Mouse (Mus musculus): ENCODE data around the gene Ccdc30. TPM values are rescaled to one million over a fixed set of nuclear protein-coding genes. Genes with fewer than 3 reads are reported as not detected.

The Ccdc30 gene
- polyA plus RNA-seq (2015; fragmentation: Nextera tagmentation; extraction: Ambion mirVana): 7.5 TPM in 2 replicates

DNA sequence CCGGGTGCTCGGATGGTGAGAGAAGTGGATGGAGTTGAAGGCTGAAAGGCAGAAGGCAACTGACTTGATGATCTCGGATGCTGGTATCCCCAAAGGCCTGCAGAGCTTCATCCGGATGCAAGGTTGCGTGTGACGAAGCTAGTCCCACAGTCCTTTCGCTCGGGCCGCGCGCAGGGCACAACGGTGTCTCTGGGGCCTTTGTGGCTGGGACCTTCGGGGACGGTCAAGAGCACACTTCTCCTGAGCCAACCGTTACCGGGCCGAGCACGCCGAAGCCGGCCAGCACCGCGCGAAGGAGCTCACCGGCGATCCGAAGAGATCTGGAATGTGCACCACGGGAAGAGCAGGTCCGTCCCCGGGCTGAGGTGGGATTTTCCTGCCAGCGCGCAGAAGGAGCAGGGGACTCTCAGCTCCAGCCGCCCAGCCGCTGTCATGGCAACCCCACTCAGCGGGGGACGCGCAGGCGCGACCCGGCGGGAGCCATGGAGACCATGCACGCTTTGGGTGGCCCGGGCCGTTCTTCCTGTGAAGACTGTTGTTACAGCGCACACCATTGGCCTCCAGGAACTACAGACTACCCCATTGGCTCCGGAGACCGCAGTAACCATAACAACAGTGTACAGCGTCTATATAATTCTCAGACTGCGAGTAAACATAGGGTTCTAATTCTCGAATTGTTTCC is at the start of gene Ccdc30:
Ccdc30 (minus strand) TSS at position 450 of the 682 bp plus-strand sequence.
- peak; percentile 100 for ATAC-seq (ENCODE audit: low FRiP score, low TSS enrichment)
- Histone ChIP-seq H3K4me1 (ENCODE audit: insufficient read depth, low read length) (peaks cover 7% of the 10 kb centered on the region; the same call in 1 of the 2 replicates), H3K9me3 (ENCODE audit: low read length) (no peaks in the 10 kb centered on the region), H3K27me3 (ENCODE audit: insufficient read depth, low read length) (no peaks in the 10 kb centered on the region), H3K4me2 (replicated peaks; ENCODE audit: low read depth, low read length) (peak within 1 kb of the TSS; percentile 78), H3K9ac (replicated peaks; ENCODE audit: low read length) (peak within 1 kb of the TSS; percentile 57), H3K36me3 (ENCODE audit: insufficient read depth, low read length) (0 out of 2 replicates have a peak, but pooled peaks cover 7% of the 10 kb centered on the region), H3K27ac (ENCODE audit: low read length) (no peak within 1 kb of the TSS), H3K4me3 (ENCODE audit: low read length) (peak within 1 kb of the TSS; percentile 58)
- under 1% methylated on average over 47 of the region's 49 CpGs for WGBS

DNA sequence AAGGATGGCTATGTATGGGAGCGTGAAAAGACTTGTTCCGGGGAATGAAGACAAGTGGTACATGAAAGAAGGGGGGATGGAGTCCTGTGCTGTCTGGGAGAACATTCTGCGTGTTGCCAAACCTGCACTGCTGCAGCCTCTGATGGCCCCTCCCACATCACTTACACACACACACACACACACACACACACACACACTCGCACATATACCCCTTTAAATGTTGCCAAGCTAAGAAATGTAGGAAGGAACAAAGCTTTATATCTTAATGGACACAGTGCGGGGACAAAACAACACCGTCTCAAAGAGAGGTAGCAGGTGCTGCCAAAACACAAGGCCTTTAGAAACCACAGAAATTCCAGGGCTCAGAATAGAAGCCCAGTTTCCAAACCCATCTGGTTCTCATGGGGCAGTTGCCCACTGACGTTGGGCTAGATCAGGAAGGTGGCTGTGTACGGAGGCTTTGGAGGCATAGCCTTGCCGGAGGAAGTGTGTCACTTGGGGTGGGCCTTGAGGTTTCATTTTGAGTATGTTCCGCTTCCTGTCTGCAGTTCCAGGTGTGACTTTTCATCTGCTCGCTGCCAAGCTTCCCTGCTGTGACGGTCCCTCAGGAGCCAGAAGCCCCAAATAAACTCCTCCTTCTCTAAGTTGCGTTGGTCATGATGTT is 48.6 kb upstream of the Ccdc30 start:
- 64% methylated on average over 13 of the region's 13 CpGs for WGBS
- Histone ChIP-seq H3K4me1 (ENCODE audit: insufficient read depth, low read length) (peaks cover 27% of the 10 kb centered on the region), H3K4me2 (replicated peaks; ENCODE audit: low read depth, low read length) (no peak overlapping the region), H3K27ac (ENCODE audit: low read length) (peak overlapping the region; percentile 31; the same call in 1 of the 2 replicates), H3K9ac (replicated peaks; ENCODE audit: low read length) (no peak overlapping the region), H3K9me3 (ENCODE audit: low read length) (no peaks in the 10 kb centered on the region), H3K36me3 (ENCODE audit: insufficient read depth, low read length) (no peaks in the 10 kb centered on the region), H3K27me3 (ENCODE audit: insufficient read depth, low read length) (no peaks in the 10 kb centered on the region), H3K4me3 (ENCODE audit: low read length) (no peak overlapping the region)
- no peak for ATAC-seq (ENCODE audit: low FRiP score, low TSS enrichment)

DNA sequence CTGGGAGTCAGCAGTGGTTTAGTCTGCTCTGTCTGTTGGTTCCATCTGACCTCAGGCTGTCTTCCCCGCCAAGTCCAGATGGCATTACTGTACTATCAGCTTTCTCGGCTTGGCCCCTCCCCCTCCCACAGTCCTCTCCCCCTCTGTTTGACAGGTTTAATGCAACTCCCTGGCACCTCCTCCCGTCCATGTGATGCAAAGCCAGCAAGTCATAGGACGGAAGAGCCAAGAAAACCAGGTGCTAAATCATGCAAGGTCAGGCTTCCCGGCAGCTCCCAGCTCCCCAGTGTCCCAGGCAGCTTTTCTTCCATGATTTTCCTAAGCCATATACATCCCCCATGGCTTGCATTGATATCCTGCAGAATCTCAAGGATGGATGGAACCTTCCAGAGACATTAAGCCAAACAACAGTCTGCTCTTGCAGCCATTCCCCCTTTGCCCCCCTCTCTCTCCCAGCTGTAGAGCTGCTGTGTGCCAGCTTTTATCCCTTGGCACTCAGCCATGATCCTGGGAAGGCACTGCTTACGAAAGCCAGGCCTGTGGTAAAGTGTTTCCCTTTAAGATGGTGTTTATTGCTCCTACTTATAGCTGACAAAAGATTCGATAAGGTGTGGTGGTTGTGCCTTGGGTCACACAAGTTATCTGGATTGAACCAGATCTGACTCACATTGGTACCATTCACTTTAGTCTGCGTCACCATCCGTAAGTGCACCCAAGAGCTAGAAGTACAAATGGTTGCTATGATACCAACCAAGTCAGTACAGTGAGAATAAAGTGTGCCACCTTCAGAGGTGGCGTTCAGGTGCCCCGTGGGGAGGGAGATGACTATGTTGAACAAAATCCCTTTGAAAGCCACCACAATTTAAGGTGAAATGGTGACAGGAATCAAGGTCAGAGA is 47.8 kb upstream of the Ccdc30 start:
- Histone ChIP-seq H3K36me3 (ENCODE audit: insufficient read depth, low read length) (no peaks in the 10 kb centered on the region), H3K9me3 (ENCODE audit: low read length) (no peaks in the 10 kb centered on the region), H3K4me1 (ENCODE audit: insufficient read depth, low read length) (peaks cover 27% of the 10 kb centered on the region), H3K4me2 (replicated peaks; ENCODE audit: low read depth, low read length) (no peak overlapping the region), H3K27me3 (ENCODE audit: insufficient read depth, low read length) (no peaks in the 10 kb centered on the region), H3K4me3 (ENCODE audit: low read length) (no peak overlapping the region), H3K9ac (replicated peaks; ENCODE audit: low read length) (no peak overlapping the region), H3K27ac (ENCODE audit: low read length) (peak overlapping the region; percentile 31; the same call in 1 of the 2 replicates)
- peak; percentile 77 for ATAC-seq (ENCODE audit: low FRiP score, low TSS enrichment)
- 39% methylated on average over 11 of the region's 11 CpGs for WGBS

DNA sequence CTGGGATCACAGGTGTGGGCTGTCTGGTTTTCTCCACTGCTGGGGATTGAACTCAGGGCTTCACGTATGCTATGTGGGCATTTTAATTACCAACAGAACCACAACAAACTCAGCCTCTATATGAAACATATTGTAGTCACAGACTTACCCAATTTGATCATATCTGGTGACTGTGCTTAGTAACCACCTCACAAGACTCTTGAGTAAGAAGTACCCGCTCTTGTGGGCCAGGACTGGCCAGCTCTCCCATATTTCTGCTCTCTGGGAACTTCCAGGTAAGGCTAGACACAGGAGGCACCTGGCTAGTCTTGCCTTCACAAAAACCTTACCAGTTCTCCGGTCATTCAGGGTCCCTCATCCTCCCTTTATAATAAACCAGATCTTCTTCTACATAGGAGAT is 47.1 kb upstream of the Ccdc30 start:
- Histone ChIP-seq H3K4me2 (replicated peaks; ENCODE audit: low read depth, low read length) (no peak overlapping the region), H3K9ac (replicated peaks; ENCODE audit: low read length) (no peak overlapping the region), H3K27ac (ENCODE audit: low read length) (no peak overlapping the region; the same call in 1 of the 2 replicates), H3K4me1 (ENCODE audit: insufficient read depth, low read length) (peaks cover 27% of the 10 kb centered on the region), H3K36me3 (ENCODE audit: insufficient read depth, low read length) (no peaks in the 10 kb centered on the region), H3K27me3 (ENCODE audit: insufficient read depth, low read length) (no peaks in the 10 kb centered on the region), H3K9me3 (ENCODE audit: low read length) (no peaks in the 10 kb centered on the region), H3K4me3 (ENCODE audit: low read length) (no peak overlapping the region)
- WGBS: 75% methylated on average over 3 of the region's 3 CpGs
- ATAC-seq (ENCODE audit: low FRiP score, low TSS enrichment): 0 out of 2 replicates have a peak, but pooled peaks have one; percentile 2

DNA sequence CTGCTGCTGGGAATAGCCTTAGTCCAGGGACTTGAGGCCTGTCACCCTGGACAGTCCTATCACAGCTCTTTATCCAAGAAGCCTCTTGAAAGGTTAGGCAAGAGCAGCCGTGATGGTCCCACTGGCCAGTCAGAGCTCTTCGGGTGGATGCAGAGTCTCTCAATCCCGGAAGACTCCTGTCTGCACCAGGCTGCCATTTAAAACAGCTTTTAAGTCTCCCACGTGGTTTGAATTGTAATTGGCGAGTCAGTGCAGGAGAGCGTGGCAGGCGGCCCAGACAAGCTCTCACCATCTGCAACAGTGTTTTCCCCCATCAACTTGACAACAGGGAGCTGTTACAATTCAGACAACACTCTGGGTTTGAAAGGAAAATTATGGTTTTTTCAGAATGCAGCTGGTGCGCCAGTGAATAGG is 45.4 kb upstream of the Ccdc30 start:
- Histone ChIP-seq H3K9ac (replicated peaks; ENCODE audit: low read length) (no peak overlapping the region), H3K27me3 (ENCODE audit: insufficient read depth, low read length) (no peaks in the 10 kb centered on the region), H3K27ac (ENCODE audit: low read length) (0 out of 2 replicates have a peak overlapping the region, but pooled peaks have one; percentile 21), H3K36me3 (ENCODE audit: insufficient read depth, low read length) (no peaks in the 10 kb centered on the region), H3K4me3 (ENCODE audit: low read length) (no peak overlapping the region), H3K4me1 (ENCODE audit: insufficient read depth, low read length) (peaks cover 27% of the 10 kb centered on the region), H3K4me2 (replicated peaks; ENCODE audit: low read depth, low read length) (no peak overlapping the region; the same call in 1 of the 2 replicates), H3K9me3 (ENCODE audit: low read length) (no peaks in the 10 kb centered on the region)
- 23% methylated on average over 8 of the region's 8 CpGs for WGBS
- peak; percentile 72 for ATAC-seq (ENCODE audit: low FRiP score, low TSS enrichment)

DNA sequence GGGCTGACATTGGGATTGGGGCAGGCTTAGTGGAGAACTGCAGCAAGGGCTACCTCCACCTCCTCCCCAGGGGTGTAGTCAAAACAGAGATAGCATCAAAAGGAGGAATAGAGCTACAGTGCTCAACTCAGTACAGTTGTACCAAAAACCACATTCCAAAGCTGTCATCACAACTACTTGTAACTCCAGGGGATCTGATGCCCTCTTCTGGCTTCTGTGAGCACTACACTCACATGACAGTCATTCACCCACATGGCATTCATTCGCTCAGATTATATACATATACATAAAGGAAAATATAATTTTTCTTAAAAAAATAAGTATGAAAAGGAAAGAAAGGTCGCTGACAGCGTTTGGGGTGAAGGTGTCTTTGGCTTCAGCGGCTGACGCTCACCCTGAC is 45.0 kb upstream of the Ccdc30 start:
- Histone ChIP-seq H3K9ac (replicated peaks; ENCODE audit: low read length) (no peak overlapping the region), H3K9me3 (ENCODE audit: low read length) (0 out of 2 replicates have a peak, but pooled peaks cover 3% of the 10 kb centered on the region), H3K36me3 (ENCODE audit: insufficient read depth, low read length) (no peaks in the 10 kb centered on the region), H3K4me2 (replicated peaks; ENCODE audit: low read depth, low read length) (no peak overlapping the region; the same call in 1 of the 2 replicates), H3K4me3 (ENCODE audit: low read length) (no peak overlapping the region), H3K27ac (ENCODE audit: low read length) (no peak overlapping the region), H3K4me1 (ENCODE audit: insufficient read depth, low read length) (peaks cover 27% of the 10 kb centered on the region), H3K27me3 (ENCODE audit: insufficient read depth, low read length) (no peaks in the 10 kb centered on the region)
- no peak for ATAC-seq (ENCODE audit: low FRiP score, low TSS enrichment)
- WGBS: 57% methylated on average over 5 of the region's 5 CpGs

DNA sequence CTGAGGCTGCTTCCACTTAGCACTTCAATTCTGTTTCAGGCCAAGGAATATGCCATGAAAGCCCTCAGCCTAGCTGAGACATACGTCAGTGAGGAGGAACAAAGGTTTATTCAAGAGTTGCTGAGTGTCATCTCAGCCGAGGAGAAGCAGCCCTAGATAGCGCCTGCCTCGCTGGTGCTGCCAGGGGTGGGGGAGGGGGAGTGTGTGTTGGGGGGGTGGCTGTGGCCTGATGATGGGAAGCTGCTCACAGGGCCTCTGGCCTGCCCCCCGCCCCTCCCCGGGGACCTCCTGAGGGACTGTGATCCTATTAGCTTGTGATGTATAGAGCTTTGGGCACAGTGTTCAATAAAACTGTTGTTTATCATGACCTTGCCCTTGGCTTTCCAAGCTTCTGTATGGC is 38.2 kb upstream of the Ccdc30 start:
- H3K9ac ChIP-seq (replicated peaks; ENCODE audit: low read length): no peak overlapping the region
- H3K27ac ChIP-seq (ENCODE audit: low read length): no peak overlapping the region
- WGBS: 26% methylated on average over 6 of the region's 6 CpGs
- ATAC-seq (ENCODE audit: low FRiP score, low TSS enrichment): 0 out of 2 replicates have a peak, but pooled peaks have one; percentile 15
- H3K27me3 ChIP-seq (ENCODE audit: insufficient read depth, low read length): no peaks in the 10 kb centered on the region
- 0 out of 2 replicates have a peak, but pooled peaks cover 3% of the 10 kb centered on the region for H3K9me3 ChIP-seq (ENCODE audit: low read length)
- H3K36me3 ChIP-seq (ENCODE audit: insufficient read depth, low read length): no peaks in the 10 kb centered on the region
- H3K4me2 ChIP-seq (replicated peaks; ENCODE audit: low read depth, low read length): no peak overlapping the region
- 0 out of 2 replicates have a peak, but pooled peaks cover 3% of the 10 kb centered on the region for H3K4me1 ChIP-seq (ENCODE audit: insufficient read depth, low read length)
- H3K4me3 ChIP-seq (ENCODE audit: low read length): no peak overlapping the region

DNA sequence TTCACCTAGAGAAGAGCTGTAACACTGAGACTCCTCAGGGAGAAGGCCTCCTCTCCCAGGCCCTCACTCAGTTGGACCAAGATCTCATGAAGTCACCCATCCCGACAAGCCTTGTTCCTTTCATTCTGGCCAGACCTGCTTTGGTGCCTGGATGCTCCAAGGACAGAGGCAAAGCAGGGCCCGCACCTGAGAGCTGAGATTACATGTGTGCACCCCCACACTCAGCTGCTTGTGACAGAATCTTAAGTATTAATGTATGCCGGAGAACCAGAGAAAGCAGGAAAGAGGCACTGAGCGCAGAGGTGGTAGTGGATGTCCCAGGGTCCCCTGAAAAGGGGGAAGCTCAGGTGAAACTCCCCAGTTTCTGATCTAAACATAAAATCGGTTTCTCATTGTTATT is 37.8 kb upstream of the Ccdc30 start:
- Histone ChIP-seq H3K4me1 (ENCODE audit: insufficient read depth, low read length) (0 out of 2 replicates have a peak, but pooled peaks cover 3% of the 10 kb centered on the region), H3K36me3 (ENCODE audit: insufficient read depth, low read length) (no peaks in the 10 kb centered on the region), H3K9ac (replicated peaks; ENCODE audit: low read length) (no peak overlapping the region), H3K4me2 (replicated peaks; ENCODE audit: low read depth, low read length) (no peak overlapping the region), H3K27ac (ENCODE audit: low read length) (no peak overlapping the region), H3K9me3 (ENCODE audit: low read length) (0 out of 2 replicates have a peak, but pooled peaks cover 3% of the 10 kb centered on the region), H3K27me3 (ENCODE audit: insufficient read depth, low read length) (no peaks in the 10 kb centered on the region), H3K4me3 (ENCODE audit: low read length) (no peak overlapping the region)
- 70% methylated on average over 5 of the region's 5 CpGs for WGBS
- ATAC-seq (ENCODE audit: low FRiP score, low TSS enrichment): no peak

DNA sequence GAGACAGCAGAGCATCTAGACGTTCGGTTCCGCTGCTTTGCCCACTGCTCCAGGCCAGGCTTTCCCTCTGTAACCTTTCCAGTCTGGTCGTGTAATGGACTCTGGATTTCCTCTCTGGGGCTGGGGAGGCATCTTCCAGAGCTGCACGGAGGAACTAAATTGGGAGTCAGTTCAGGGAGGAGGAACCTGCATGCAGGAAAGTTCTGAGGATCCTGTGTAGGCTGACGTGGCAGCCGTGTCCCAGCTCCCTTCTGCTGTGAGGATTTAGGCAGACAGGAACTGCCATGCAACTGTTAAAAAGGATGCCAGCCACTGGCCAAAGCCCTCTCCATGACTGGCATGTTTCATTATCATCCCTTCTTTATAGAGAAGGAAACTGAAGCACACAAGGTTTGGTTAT is 35.1 kb upstream of the Ccdc30 start:
- H3K4me3 ChIP-seq (ENCODE audit: low read length): no peak overlapping the region
- 0 out of 2 replicates have a peak, but pooled peaks cover 3% of the 10 kb centered on the region for H3K4me1 ChIP-seq (ENCODE audit: insufficient read depth, low read length)
- no peak for ATAC-seq (ENCODE audit: low FRiP score, low TSS enrichment)
- H3K27ac ChIP-seq (ENCODE audit: low read length): no peak overlapping the region
- 0 out of 2 replicates have a peak, but pooled peaks cover 2% of the 10 kb centered on the region for H3K9me3 ChIP-seq (ENCODE audit: low read length)
- WGBS: 53% methylated on average over 7 of the region's 7 CpGs
- no peaks in the 10 kb centered on the region for H3K27me3 ChIP-seq (ENCODE audit: insufficient read depth, low read length)
- no peaks in the 10 kb centered on the region for H3K36me3 ChIP-seq (ENCODE audit: insufficient read depth, low read length)
- H3K4me2 ChIP-seq (replicated peaks; ENCODE audit: low read depth, low read length): no peak overlapping the region
- H3K9ac ChIP-seq (replicated peaks; ENCODE audit: low read length): no peak overlapping the region

Data from kidney, embryonic 16.5 days (tissue).